Mouse (Mus musculus): Measurements from ENCODE around the gene Basp1.

DNA sequence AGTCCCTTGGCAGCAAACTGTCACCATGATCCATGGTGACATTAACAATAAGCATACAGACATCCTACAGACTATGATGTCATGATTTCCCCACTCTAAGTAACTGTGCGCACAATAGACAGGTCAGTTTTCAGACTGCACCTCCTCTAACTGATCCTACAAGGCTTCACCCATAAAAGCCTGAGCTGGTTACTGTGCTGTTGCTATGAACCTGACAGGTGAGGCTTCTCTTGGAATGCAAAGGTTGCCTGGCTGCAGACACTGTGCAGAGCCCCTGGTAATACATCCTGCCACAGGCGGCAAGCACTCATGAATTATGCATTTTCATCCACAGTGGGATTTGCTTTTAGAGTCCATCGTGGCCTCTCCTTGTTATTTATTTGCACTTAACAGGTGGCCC is 36.6 kb downstream of the Basp1 start:
- TF ChIP-seq CTCF (IDR thresholded peaks at IDR 0.05; ENCODE audit: extremely low read depth, insufficient read depth, insufficient read length, insufficient replicate concordance) (no peak), POLR2A (IDR thresholded peaks at IDR 0.05; ENCODE audit: low read depth, low read length) (no peak)
